Mouse (Mus musculus): ENCODE data around the gene Nyap1. TPM values are rescaled to one million over a fixed set of nuclear protein-coding genes. Genes with fewer than 3 reads are reported as not detected.

The Nyap1 gene
- polyA plus RNA-seq, 1 experiment, result 2.3 TPM

GRCm38 (mm10) chr5:137772755-137773154 lies 31.3 kb upstream of the Nyap1 start:
- Histone ChIP-seq H3K4me3 (replicated peaks; ENCODE audit: extremely low read depth, low read depth, low read length) (no peak overlapping the region), H3K4me1 (ENCODE audit: control insufficient read depth, insufficient read depth, low read length) (no peaks in the 10 kb centered on the region)
- no peak for DNase-seq
- TF ChIP-seq CTCF (IDR thresholded peaks at IDR 0.05; ENCODE audit: insufficient read depth, low read length) (no peak), POLR2A (IDR thresholded peaks at IDR 0.05; ENCODE audit: borderline replicate concordance, extremely low read depth, low read depth, low read length) (no peak)

GRCm38 (mm10) chr5:137770709-137771108 lies 29.3 kb upstream of the Nyap1 start:
- 43% methylated on average over 2 of the region's 2 CpGs for WGBS
- DNase-seq, result no peak
- Histone ChIP-seq H3K4me3 (replicated peaks; ENCODE audit: extremely low read depth, low read depth, low read length) (no peak overlapping the region), H3K4me1 (ENCODE audit: control insufficient read depth, insufficient read depth, low read length) (no peaks in the 10 kb centered on the region)
- peak; percentile 43; the same call in 1 of the 2 replicates for TF ChIP-seq CTCF (IDR thresholded peaks at IDR 0.05; ENCODE audit: insufficient read depth, low read length)
- no peak for TF ChIP-seq POLR2A (IDR thresholded peaks at IDR 0.05; ENCODE audit: borderline replicate concordance, extremely low read depth, low read depth, low read length)

- Histone ChIP-seq H3K4me3 (replicated peaks; ENCODE audit: extremely low read depth, low read depth, low read length) (no peak overlapping the region), H3K4me1 (ENCODE audit: control insufficient read depth, insufficient read depth, low read length) (no peaks in the 10 kb centered on the region)
- WGBS, result 75% methylated on average over 1 of the region's 1 CpGs
- no peak for DNase-seq
- TF ChIP-seq CTCF (IDR thresholded peaks at IDR 0.05; ENCODE audit: insufficient read depth, low read length) (no peak), POLR2A (IDR thresholded peaks at IDR 0.05; ENCODE audit: borderline replicate concordance, extremely low read depth, low read depth, low read length) (no peak)
These were observed 27.1 kb upstream of the Nyap1 start for GRCm38 (mm10) chr5:137768475-137768874.

GRCm38 (mm10) chr5:137766270-137766669 lies 24.9 kb upstream of the Nyap1 start:
- TF ChIP-seq POLR2A (IDR thresholded peaks at IDR 0.05; ENCODE audit: borderline replicate concordance, extremely low read depth, low read depth, low read length) (no peak), CTCF (IDR thresholded peaks at IDR 0.05; ENCODE audit: insufficient read depth, low read length) (peak; percentile 23; the same call in 1 of the 2 replicates)
- no peak overlapping the region for H3K4me3 ChIP-seq (replicated peaks; ENCODE audit: extremely low read depth, low read depth, low read length)
- DNase-seq, result no peak
- no peaks in the 10 kb centered on the region for H3K4me1 ChIP-seq (ENCODE audit: control insufficient read depth, insufficient read depth, low read length)
- WGBS, result 60% methylated on average over 3 of the region's 3 CpGs

GRCm38 (mm10) chr5:137764609-137765340 lies 23.4 kb upstream of the Nyap1 start:
- DNase-seq, result no peak
- WGBS, result 65% methylated on average over 9 of the region's 9 CpGs
- Histone ChIP-seq H3K4me3 (replicated peaks; ENCODE audit: extremely low read depth, low read depth, low read length) (no peak overlapping the region), H3K4me1 (ENCODE audit: control insufficient read depth, insufficient read depth, low read length) (no peaks in the 10 kb centered on the region)
- TF ChIP-seq POLR2A (IDR thresholded peaks at IDR 0.05; ENCODE audit: borderline replicate concordance, extremely low read depth, low read depth, low read length) (no peak), CTCF (IDR thresholded peaks at IDR 0.05; ENCODE audit: insufficient read depth, low read length) (no peak)

GRCm38 (mm10) chr5:137759971-137760412 lies 18.6 kb upstream of the Nyap1 start:
- DNase-seq, result peak; percentile 82
- Histone ChIP-seq H3K4me1 (ENCODE audit: control insufficient read depth, insufficient read depth, low read length) (peaks cover 7% of the 10 kb centered on the region), H3K4me3 (replicated peaks; ENCODE audit: extremely low read depth, low read depth, low read length) (no peak overlapping the region)
- TF ChIP-seq POLR2A (IDR thresholded peaks at IDR 0.05; ENCODE audit: borderline replicate concordance, extremely low read depth, low read depth, low read length) (no peak), CTCF (IDR thresholded peaks at IDR 0.05; ENCODE audit: insufficient read depth, low read length) (peak; percentile 88)
- WGBS, result 26% methylated on average over 4 of the region's 4 CpGs

GRCm38 (mm10) chr5:137758921-137759534 lies 17.6 kb upstream of the Nyap1 start:
- no peak for DNase-seq
- 91% methylated on average over 19 of the region's 19 CpGs for WGBS

GRCm38 (mm10) chr5:137757887-137758286 lies 16.5 kb upstream of the Nyap1 start:
- no peak for DNase-seq
- no peak for TF ChIP-seq CTCF (IDR thresholded peaks at IDR 0.05; ENCODE audit: insufficient read depth, low read length)
- no peak for TF ChIP-seq POLR2A (IDR thresholded peaks at IDR 0.05; ENCODE audit: borderline replicate concordance, extremely low read depth, low read depth, low read length)
- no peak overlapping the region for H3K4me3 ChIP-seq (replicated peaks; ENCODE audit: extremely low read depth, low read depth, low read length)
- H3K4me1 ChIP-seq (ENCODE audit: control insufficient read depth, insufficient read depth, low read length), result peaks cover 7% of the 10 kb centered on the region
- 47% methylated on average over 6 of the region's 6 CpGs for WGBS

More at GRCm38 (mm10) chr5:137758921-137759534, 17.6 kb upstream of the Nyap1 start:
- no peak overlapping the region for H3K4me3 ChIP-seq (replicated peaks; ENCODE audit: extremely low read depth, low read depth, low read length)
- TF ChIP-seq CTCF (IDR thresholded peaks at IDR 0.05; ENCODE audit: insufficient read depth, low read length), result no peak
- TF ChIP-seq POLR2A (IDR thresholded peaks at IDR 0.05; ENCODE audit: borderline replicate concordance, extremely low read depth, low read depth, low read length), result no peak
- H3K4me1 ChIP-seq (ENCODE audit: control insufficient read depth, insufficient read depth, low read length), result peaks cover 7% of the 10 kb centered on the region

GRCm38 (mm10) chr5:137756882-137757661 lies 15.7 kb upstream of the Nyap1 start:
- no peak for TF ChIP-seq POLR2A (IDR thresholded peaks at IDR 0.05; ENCODE audit: borderline replicate concordance, extremely low read depth, low read depth, low read length)
- peak; percentile 97 for TF ChIP-seq CTCF (IDR thresholded peaks at IDR 0.05; ENCODE audit: insufficient read depth, low read length)
- Histone ChIP-seq H3K4me1 (ENCODE audit: control insufficient read depth, insufficient read depth, low read length) (peaks cover 7% of the 10 kb centered on the region), H3K4me3 (replicated peaks; ENCODE audit: extremely low read depth, low read depth, low read length) (no peak overlapping the region)
- DNase-seq, result peak; percentile 85
- WGBS, result 44% methylated on average over 10 of the region's 10 CpGs

Data from lung, adult 2 months (tissue).